Mouse (Mus musculus) forelimb bud, embryonic 11.5 days (tissue): ENCODE measurements around the gene Dok5.

Source experiments
- DNase-seq: peaks from one replicate; pipeline ENCODE4 v3.0.0-alpha.2; 2012; ENCODE audit warnings: low read depth, low spot score

Dok5 gene

GRCm38 (mm10) chr2:170731632-170732561, at the start of gene Dok5:
Gene Dok5 (plus strand): TSS chr2:170731807.
- DNase-seq: no peak

DNA sequence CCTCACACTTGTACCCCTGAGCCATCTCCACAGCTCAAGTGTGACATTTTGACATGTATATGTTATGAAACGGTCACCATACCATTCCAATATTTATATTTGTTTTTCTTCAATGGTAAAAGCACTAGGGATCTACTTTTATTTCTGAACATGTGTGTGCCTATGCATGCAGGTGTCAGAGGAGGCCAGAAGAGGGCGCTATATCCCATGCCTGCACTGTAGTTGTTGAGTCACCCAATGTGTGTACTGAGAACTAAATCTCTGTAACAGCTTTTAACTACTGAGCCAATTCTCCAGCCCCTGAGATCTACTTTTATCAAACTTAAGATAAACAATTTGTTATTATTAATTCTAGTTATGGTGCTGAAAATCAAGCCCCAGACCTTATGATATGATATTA, 48.2 kb upstream of the Dok5 start:
- DNase-seq: no peak

DNA sequence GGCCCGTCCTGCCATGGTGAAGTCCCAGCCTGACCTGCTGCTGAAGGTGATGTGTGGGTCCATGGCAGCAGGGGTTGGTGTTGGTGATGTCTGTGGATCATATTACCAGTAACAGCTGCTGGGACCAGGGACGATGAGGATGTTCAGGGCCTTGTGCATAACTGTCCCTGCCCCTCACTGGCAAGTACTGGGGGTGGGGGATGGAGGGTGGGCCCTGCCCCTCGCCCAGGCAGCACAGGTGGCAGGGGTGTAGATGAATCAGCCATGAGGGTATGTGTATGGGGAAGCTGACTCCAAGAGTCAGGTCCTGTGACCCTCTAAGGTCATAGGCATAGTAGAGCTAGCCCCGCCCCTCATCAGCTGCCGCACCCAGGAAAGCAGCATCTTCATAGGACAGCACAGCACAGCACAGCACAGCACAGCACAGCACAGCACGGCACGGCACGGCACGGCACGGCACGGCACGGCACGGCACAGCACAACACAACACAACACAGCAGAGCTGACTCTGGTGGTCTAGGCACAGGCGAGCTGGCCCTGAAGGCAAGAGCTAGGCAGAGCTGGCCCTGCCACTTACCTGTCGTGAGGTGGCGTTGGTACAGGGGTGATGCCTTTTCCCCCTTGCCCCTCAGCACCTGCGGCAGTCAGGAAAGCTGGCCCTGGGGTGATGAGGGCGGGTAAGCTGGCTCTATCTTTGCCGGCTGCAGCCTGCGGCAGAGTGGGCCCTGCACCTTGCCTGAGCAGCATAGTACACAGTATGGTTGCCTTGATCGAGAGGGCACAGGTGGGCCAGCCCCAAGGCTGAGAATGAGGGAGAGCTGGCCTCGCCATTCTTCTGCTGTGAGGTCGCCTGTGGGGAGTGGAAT, 36.3 kb upstream of the Dok5 start:
- DNase-seq: no peak

DNA sequence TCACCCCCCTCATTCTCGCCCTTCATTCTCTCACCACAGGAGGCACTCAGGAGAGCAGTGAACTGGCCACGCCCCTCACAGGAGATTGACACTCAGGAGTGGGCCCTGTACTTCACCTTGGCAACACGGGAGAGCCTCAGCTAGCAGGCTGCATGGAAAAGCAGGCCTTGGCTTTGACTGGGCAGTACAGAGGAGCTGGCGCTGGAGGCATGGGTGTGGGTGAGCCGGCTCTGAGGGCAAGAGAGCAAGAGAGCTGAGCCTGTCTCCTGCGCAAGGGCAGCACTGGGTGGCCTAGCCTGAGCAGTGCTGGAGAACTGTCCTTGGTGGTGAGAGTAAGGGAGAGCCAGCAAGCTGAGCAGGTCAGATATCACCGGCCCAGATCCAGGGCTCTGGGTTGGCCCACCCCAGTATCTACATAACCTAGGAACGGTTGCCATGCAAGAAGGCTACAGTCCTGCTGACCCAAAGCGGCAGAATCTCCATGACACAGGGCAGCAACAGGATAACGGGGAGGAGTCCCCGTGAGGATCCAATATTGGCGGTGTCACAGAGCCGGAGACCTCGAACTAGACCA, 35.6 kb upstream of the Dok5 start:
- DNase-seq: no peak

GRCm38 (mm10) chr2:170700471-170700870, 31.1 kb upstream of the Dok5 start:
- no peak for DNase-seq

GRCm38 (mm10) chr2:170706488-170706887, 25.1 kb upstream of the Dok5 start:
- no peak for DNase-seq

DNA sequence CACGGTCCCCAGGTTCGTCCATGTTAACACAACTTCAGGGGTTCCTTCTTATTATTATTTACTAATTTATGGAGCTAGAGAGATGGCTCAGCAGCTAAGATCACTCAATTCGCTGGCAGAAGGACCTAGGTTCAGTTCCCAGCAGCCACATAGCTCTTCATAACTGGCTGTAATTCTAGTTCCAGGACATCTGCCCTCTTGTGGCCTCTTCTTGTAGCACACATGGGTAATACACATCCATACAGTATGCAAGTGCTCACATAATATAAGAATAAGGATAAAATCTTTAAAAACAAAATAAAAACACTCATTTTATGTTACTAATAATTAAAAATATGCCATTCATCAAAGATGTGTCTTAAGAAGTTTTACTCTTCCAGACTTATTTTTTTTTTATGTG, 23.9 kb upstream of the Dok5 start:
- DNase-seq: no peak

- DNase-seq: no peak
Observed at GRCm38 (mm10) chr2:170708901-170709300, 22.7 kb upstream of the Dok5 start.

- no peak for DNase-seq
Observed at GRCm38 (mm10) chr2:170712658-170713285, 18.8 kb upstream of the Dok5 start.

DNA sequence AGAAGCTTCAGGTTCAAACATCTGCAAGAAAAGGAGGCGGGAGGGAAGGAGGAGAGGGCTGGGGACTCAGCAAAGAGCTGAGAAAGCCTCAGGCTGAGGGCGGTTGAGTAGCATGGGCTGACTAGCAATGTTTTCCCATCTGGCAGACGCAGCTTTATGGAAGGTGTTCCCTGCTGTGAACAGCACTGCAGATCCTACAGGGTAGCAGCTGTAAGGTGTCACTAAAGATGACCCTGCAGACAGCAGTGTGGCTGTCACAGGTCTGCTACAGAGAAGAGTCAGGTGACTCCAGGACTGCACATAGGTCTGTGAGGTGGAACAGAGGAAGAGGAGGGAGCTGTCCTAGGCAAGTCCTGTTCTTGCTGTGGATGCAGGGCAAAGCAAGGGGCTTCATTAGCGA, 11.2 kb upstream of the Dok5 start:
- no peak for DNase-seq

DNA sequence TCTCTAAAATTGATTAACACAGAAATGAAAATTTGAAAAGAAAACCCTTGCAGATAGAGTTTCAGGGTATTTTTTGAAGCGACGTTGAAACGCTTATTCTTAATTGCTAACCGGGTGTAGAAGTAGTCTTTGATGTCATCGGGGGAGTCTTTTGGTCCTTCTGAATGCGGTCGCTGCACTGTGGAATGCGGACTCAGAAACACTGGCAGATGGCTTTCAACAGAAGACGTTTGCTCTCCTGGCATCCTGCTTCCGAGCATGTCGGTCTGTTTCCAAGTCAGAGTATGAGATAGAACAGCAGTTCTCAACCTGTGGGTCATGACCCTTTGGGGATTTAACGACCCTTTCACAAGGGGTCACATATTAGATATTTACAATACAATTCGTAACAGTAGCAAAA, 7.5 kb upstream of the Dok5 start:
- no peak for DNase-seq

DNA sequence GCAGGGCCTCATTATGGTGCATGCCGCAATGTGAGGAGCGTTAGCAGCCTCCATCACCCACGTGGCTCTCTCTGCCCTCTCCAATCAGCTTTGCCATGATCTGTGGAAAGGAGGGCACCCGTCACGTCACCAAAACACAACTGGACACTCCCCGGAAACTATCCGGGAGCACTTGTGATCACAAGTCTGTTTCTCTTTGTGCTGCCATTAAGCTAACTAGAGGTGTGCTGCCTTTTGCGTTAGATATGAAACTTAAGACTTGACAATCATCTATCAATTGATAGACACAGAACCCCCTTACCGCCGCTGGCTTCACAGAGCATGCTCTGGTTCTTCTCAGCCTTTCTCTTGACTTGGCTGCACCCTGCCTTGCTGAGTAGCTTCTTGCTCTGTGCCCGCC, 6.9 kb upstream of the Dok5 start:
- DNase-seq: no peak

DNA sequence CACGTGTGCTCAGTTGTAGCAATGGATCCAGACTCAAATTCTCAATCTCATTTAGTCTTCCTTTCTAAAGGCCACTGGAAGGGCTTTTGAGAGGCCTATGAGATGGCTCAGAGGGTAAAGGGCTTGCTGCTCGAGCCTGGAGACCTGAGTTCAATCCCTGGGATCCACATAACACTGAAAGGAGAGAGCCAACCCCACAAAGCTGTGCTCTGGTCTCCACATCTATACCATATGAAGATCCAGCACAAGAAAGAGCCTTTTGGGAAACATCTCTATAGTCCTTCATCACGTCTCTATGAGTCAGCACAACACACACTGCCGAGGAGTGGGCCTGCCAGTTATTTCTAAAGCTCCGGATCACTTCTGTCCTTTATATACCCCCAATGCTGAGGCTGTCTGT, 5.8 kb upstream of the Dok5 start:
- no peak for DNase-seq

- no peak for DNase-seq
Observed at GRCm38 (mm10) chr2:170726996-170727710, 4.5 kb upstream of the Dok5 start.

GRCm38 (mm10) chr2:170728864-170729263, 2.7 kb upstream of the Dok5 start:
- DNase-seq: no peak

DNA sequence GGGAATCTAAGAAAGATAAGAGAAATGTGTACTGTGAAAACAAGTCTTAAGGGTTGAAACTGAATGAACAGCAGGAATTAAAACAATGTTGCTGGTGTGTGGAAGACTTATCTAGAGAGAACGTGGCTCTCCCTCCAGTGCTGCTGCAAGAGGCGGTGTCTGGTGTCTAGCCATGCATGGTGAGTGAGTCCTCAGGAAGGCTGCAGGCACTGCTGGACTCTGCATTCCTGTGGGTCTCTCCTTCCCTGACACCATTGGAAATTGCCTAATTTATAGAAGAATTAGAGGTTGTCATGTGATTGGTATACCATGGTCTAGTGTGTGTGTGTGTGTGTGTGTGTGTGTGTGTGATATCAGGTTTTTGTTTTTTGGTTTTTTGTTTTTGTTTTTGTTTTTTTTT, 1.9 kb upstream of the Dok5 start:
- no peak for DNase-seq

DNA sequence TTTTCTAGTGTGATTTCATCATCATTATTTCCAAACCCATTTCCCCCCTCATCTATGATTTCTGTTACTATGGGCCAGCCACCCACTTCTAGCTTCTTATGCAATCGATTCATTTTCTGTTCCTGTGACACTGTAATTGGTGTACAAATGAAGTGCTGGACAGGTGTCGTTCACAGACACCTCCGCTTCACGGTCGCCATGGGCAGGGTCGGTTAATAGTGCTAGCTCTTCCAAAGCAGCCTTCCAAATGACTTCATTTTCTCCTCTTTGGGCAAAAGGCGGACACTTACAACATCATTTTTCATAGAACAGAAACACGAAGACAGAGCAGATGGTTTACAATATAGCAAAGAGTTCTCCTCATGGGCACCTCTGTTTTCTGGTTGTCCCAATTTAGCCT, 1.5 kb upstream of the Dok5 start:
- no peak for DNase-seq

DNA sequence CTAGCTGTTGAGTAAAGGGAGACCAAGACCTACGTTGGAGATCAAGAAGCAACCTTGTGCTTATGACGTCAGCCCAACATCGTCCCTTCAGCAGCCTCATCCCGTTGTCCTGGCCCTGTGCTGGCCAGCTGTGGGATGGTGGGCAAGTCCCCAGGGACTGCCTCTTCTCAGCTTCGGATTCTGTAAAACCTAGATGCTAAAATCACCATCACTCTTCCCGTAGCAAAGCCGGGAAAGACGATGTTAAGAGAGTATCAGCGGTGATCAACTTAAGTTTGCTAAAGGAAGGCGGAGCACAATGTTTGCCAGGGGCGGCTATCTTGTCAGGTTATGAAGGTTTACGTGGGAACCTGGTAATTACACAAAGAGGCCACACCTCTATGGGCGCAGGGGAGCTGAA, 826 bp upstream of the Dok5 start:
- no peak for DNase-seq

DNA sequence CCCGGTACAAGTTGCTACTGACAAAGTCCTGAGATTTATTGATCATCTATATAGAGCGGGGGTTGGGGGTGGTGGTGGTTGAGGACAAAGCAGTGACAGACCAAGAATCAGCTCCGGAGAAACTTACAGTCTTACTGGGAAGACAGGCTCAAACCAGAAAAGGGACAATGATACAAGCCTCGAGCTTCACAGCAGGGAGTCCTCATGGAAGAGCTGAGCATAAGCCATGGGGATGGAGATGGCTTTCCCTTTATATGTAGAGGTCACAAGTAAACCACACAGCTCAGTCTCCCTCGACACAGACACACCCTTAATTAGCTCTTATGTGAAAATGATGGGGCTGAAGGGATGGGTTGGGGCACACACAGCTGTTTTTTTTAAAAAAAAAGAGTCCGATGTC, 402 bp upstream of the Dok5 start:
- DNase-seq: no peak

GRCm38 (mm10) chr2:170733671-170734070, 2.1 kb downstream of the Dok5 start:
- no peak for DNase-seq

DNA sequence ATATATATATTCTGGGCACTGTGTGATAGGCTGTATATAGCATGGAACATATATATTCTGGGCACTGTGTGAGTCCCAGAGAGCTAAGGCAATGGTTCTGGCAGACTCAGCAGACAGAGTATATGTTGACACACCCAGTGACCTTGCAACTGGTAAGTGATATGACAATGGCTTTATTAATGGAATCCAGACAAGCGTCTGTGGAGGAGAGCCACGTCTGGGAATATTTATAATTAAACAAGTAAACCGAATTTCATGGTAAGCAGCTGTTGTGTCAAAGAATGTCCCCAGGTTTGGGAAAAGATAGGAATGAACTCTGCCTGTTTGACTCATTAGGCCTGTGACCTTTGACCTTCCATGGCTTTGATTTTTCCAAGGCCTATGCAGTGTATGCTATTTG, 2.8 kb downstream of the Dok5 start:
- DNase-seq: no peak
